Mouse (Mus musculus) testis, adult 2 months (tissue): ENCODE results near the gene Ncoa5.

ENCODE experiments used
- CTCF ChIP-seq: fragments of 200-500 bp; IDR thresholded peaks from 2 replicates; pipeline ENCODE4 v1.5.1; 2012; ENCODE audit warnings: low read depth, mild to moderate bottlenecking, inconsistent platforms, low read length, moderate library complexity; ENCODE audit not compliant: control insufficient read depth, insufficient read depth, insufficient replicate concordance
- POLR2A ChIP-seq: fragments of 200-500 bp; IDR thresholded peaks from 2 replicates; pipeline ENCODE4 v1.6.1; 2012; ENCODE audit warnings: low read depth, mild to moderate bottlenecking, inconsistent platforms, low read length, moderate library complexity; ENCODE audit not compliant: control insufficient read depth

GRCm38 (mm10) chr2:165032533-165032932, 2.1 kb downstream of the Ncoa5 start:
- TF ChIP-seq POLR2A (no peak), CTCF (no peak)
